Mouse (Mus musculus) hindbrain, embryonic 14.5 days (tissue): ENCODE measurements around the gene Dmac2. TPM values are rescaled to one million over a fixed set of nuclear protein-coding genes. Genes with fewer than 3 reads are reported as not detected.

Experiments used
- ATAC-seq: fragments of 200-750 bp; cut with Nextera tagmentation; 2 replicates; pipeline ENCODE4 v1.8.0; 2017; ENCODE audit warnings: moderate number of reproducible peaks, mild to moderate bottlenecking, moderate TSS enrichment, moderate library complexity; ENCODE audit not compliant: low FRiP score
- DNase-seq: peaks from one replicate; pipeline ENCODE4 v3.0.0-alpha.2; 2015; ENCODE audit warnings: low spot score
- H3K27ac ChIP-seq: fragments of 300-500 bp; sonication (generic); 2 replicates; pipeline ENCODE4 v1.5.1; 2014; ENCODE audit warnings: mild to moderate bottlenecking, moderate library complexity
- H3K27me3 ChIP-seq: fragments of 300-500 bp; sonication (generic); 2 replicates; pipeline ENCODE4 v1.6.1; 2014; ENCODE audit warnings: mild to moderate bottlenecking, low read length, mixed read lengths; ENCODE audit not compliant: control insufficient read depth, insufficient read depth
- H3K36me3 ChIP-seq: fragments of 300-500 bp; sonication (generic); replicated peaks from 2 replicates; pipeline ENCODE4 v1.6.1; 2014; ENCODE audit not compliant: control insufficient read depth, insufficient read depth
- H3K4me1 ChIP-seq: fragments of 300-500 bp; sonication (generic); replicated peaks from 2 replicates; pipeline ENCODE4 v1.6.1; 2014; ENCODE audit warnings: antibody characterized with exemption, low read length, mixed read lengths; ENCODE audit not compliant: control insufficient read depth, insufficient read depth
- H3K4me2 ChIP-seq: fragments of 300-500 bp; sonication (generic); replicated peaks from 2 replicates; pipeline ENCODE4 v1.6.1; 2014; ENCODE audit warnings: mild to moderate bottlenecking, moderate library complexity
- H3K4me3 ChIP-seq: fragments of 300-500 bp; sonication (generic); replicated peaks from 2 replicates; pipeline ENCODE4 v1.5.1; 2014; ENCODE audit warnings: mild to moderate bottlenecking, low read length
- H3K9ac ChIP-seq: fragments of 300-500 bp; sonication (generic); 2 replicates; pipeline ENCODE4 v1.6.1; 2014
- H3K9me3 ChIP-seq: fragments of 300-500 bp; sonication (generic); 2 replicates; pipeline ENCODE4 v1.6.1; 2016; ENCODE audit warnings: low read length; ENCODE audit not compliant: control insufficient read depth
- WGBS: fragments of 180-500 bp; shearing (Covaris S2); extraction: QIAGEN DNeasy Blood & Tissue Kit; methylation state at CpG from one replicate; pipeline ENCODE4 v1.1.7; 2014; 5-methylcytosine and 5-hydroxymethylcytosine counted together
- polyA plus RNA-seq: library from polyadenylated mRNA; unstranded; fragments of >200 nt; fragmentation: Nextera tagmentation; extraction: Ambion mirVana; gene quantifications from 2 replicates; pipeline ENCODE4 v1.2.1, GENCODE M21; 2014

Gene Dmac2
- polyA plus RNA-seq, 1 experiment from 2014 or later: 43.3 TPM

DNA sequence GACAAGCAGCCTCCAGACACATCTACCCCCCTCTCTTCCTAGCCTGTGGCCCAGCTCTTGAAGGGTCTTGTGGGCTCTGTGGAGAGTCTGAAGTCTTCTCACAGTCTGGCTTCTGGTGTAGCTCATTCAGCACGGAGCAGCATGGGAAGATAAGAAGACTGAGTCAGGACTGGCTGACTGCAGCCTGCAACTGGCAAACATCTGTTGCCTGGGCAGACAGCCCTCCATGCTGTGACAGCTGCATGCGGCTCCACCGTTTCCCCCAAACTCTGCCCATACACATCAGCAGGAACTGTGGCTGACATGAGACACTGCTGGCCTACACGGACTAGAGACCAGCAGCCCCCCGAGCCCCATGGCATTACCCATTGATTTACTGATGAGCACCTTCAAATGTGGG, 5.6 kb downstream of the Dmac2 start:
- H3K27me3 ChIP-seq: peaks cover 19% of the 10 kb centered on the region
- H3K4me2 ChIP-seq: no peak overlapping the region
- H3K4me3 ChIP-seq: no peak overlapping the region
- ATAC-seq (no peak), DNase-seq (no peak)
- peaks cover 12% of the 10 kb centered on the region; the same call in 1 of the 2 replicates for H3K4me1 ChIP-seq
- H3K9ac ChIP-seq: no peak overlapping the region
- H3K9me3 ChIP-seq: no peaks in the 10 kb centered on the region
- H3K27ac ChIP-seq: no peak overlapping the region
- WGBS: 89% methylated on average over 5 of the region's 5 CpGs
- peaks cover 39% of the 10 kb centered on the region for H3K36me3 ChIP-seq

DNA sequence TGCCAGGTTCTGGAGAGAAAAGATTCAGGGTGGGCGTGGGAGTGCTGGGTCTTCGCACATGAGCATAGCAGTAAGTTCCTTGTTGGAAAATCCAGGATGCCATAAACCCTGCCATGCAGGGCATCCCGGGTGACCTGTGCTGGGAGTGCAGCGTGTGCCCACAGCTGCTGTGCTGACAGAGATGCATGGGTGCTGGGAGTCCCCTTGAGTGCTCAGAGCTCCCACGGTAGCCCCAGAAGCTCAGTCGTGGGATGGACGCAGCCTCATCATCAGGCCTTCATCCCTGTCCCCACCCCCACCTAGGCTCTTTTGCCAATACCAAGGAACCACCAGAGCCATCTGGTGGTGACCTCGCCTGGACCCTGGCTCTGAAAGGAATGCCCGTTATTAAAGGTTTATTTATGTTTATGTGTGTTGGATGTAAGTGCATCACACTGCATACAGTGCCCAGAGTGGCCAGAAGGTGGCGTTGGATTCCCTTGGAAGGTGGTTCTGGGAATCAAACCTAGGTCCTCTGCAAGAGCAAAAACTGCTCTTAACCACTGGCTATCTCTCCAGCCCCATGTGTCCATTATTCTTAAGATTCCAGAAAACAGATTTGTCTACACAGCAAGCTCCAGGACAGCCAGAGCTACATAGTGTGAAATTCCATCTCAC, 6.5 kb downstream of the Dmac2 start:
- no peak overlapping the region for H3K4me2 ChIP-seq
- peaks cover 48% of the 10 kb centered on the region for H3K36me3 ChIP-seq
- ATAC-seq: no peak
- no peak overlapping the region for H3K9ac ChIP-seq
- no peak overlapping the region for H3K4me3 ChIP-seq
- 79% methylated on average over 10 of the region's 10 CpGs for WGBS
- peaks cover 9% of the 10 kb centered on the region; the same call in 1 of the 2 replicates for H3K4me1 ChIP-seq
- H3K27me3 ChIP-seq: peaks cover 19% of the 10 kb centered on the region
- H3K27ac ChIP-seq: no peak overlapping the region
- no peaks in the 10 kb centered on the region for H3K9me3 ChIP-seq
- DNase-seq: no peak

DNA sequence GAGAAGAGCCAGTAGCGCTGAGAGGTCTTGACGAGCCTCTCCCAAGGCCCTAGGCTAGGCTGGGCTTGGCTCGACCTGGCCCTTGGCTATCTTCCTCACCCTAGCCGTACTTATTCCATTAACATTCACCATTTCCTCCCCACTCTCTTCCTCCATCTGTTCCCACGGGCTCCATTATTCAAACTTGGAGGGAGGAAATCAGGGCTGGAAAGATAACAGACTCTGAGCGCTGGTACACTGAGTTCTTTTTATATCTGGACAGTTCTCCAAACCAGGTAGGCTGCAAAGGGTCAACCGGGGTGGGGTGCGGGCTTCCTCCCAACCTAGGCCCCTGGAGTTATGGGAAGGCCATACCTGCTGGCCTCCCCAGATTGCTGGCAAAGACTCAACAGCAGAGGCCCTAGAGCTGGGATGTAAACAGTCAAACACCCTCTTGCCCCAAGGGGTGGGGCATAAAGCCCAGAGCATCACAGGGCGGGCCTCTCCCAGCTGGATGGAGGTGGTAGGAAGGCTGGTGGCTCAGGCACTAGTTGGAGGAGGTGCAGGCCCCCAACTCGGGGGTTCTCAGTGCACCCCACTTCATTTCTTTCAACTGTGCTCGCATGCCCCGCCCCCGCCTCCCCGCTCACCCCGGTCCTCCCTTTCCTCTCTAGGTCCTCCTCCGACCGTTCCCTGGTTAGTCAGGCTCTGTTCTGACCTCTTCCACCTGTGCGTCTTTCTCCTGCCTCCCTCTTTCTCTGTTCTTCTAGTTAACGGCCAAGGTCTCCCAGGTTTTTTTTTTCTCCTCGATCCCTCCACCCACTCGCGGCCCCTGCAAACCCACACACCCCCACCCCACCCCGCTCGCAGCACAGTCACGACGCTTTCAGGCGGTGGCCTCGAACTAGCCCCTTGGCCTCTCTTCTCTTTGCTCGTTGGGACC, 7.6 kb downstream of the Dmac2 start, which contains the start of gene B3gnt8:
TSS of gene B3gnt8 (plus strand) at position 146 of the 922 bp plus-strand sequence.
- no peak for ATAC-seq

DNA sequence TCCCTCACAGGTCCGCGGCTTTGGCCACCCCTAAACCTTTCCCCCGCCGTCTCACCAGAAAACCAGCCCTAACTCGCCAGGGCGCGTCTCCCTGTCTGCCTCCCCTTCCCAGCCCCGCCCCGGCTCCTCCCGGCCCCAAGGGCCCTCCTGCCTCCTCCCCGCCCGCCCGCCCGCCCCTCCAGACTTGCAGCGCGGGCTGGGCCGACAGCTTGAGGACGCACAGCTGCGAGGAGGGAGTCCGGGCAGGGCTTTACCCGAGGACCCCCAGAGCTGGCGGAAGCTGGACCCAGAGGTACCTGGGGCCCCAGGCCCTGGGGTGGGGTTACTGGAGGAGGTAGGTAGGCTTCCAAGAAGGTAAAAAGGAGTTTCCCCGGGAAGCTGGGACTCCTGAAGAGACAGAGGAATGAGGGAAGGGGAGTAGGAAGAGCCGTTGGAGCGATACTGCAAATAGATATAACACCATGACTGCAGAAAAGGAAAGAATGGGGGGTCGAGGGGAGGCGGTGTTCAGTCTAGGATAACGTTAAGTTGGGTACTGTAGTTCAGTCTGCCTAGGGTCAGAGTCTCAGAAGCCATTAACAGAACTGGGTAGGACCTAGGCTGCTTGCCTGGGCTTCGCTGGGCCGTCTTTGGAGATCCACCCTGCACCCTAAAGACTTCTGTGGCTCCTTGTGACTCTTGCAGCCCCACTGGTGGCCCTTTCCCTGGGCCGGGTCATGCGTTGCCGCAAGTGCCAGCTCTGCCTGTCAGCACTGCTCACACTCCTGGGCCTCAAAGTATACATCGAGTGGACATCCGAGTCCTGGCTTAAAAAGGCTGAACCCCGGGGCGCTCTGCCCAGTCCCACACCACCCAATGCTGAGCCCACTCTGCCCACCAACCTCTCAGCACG, 8.5 kb downstream of the Dmac2 start:
- Histone ChIP-seq H3K27ac (no peak overlapping the region), H3K9ac (no peak overlapping the region), H3K27me3 (peaks cover 19% of the 10 kb centered on the region), H3K4me1 (peaks cover 9% of the 10 kb centered on the region; the same call in 1 of the 2 replicates), H3K4me3 (peak overlapping the region; percentile 9), H3K4me2 (peak overlapping the region; percentile 43), H3K36me3 (peaks cover 51% of the 10 kb centered on the region), H3K9me3 (no peaks in the 10 kb centered on the region)
- ATAC-seq: no peak
- 19% methylated on average over 38 of the region's 38 CpGs for WGBS
- DNase-seq: no peak

More for the DNA sequence above, 7.6 kb downstream of the Dmac2 start, which contains the start of gene B3gnt8:
- H3K9ac ChIP-seq: no peak within 1 kb of the TSS
- no peaks in the 10 kb centered on the region for H3K9me3 ChIP-seq
- no peak within 1 kb of the TSS for H3K27ac ChIP-seq
- no peak for DNase-seq
- H3K4me2 ChIP-seq: peak within 1 kb of the TSS; percentile 43
- H3K27me3 ChIP-seq: peaks cover 19% of the 10 kb centered on the region
- H3K36me3 ChIP-seq: peaks cover 51% of the 10 kb centered on the region
- H3K4me3 ChIP-seq: peak within 1 kb of the TSS; percentile 9
- 21% methylated on average over 29 of the region's 29 CpGs for WGBS
- H3K4me1 ChIP-seq: peaks cover 9% of the 10 kb centered on the region; the same call in 1 of the 2 replicates

DNA sequence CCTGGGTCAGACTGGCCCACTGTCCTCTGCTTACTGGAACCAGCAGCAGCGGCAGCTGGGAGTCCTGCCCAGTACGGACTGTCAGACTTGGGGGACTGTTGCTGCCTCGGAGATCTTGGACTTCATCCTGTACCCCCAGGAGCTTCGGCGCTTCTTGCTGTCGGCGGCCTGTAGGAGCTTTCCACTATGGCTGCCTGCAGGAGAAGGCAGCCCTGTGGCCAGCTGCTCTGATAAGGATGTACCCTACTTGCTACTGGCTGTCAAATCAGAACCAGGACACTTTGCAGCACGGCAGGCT, 9.1 kb downstream of the Dmac2 start:
- H3K9ac ChIP-seq: no peak overlapping the region
- no peak overlapping the region for H3K4me3 ChIP-seq
- H3K4me1 ChIP-seq: peaks cover 9% of the 10 kb centered on the region; the same call in 1 of the 2 replicates
- ATAC-seq: no peak
- peaks cover 51% of the 10 kb centered on the region for H3K36me3 ChIP-seq
- H3K9me3 ChIP-seq: no peaks in the 10 kb centered on the region
- peak overlapping the region; percentile 43; the same call in 1 of the 2 replicates for H3K4me2 ChIP-seq
- no peak overlapping the region for H3K27ac ChIP-seq
- 56% methylated on average over 8 of the region's 8 CpGs for WGBS
- no peak for DNase-seq
- peaks cover 19% of the 10 kb centered on the region for H3K27me3 ChIP-seq

DNA sequence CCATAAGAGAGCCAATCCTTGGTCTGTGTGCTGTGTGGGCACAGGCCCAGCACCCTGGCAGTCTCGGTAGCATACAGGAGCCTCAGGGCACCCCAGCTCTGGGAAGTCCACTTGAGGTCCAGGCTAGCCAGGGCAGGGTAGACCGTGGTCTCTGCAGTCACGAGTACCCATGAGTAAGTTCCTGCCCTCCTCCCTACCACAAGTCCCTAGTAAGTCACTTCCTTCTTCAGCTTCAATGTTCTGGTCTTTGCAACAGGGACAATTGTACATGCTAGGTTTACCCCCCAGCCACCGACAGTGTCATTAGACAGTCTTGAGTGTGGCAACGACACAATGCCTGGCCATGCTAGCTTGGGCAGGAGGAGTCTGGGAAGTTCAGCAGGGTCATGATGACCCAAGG, 13.5 kb downstream of the Dmac2 start:
- ATAC-seq (no peak), DNase-seq (no peak)
- Histone ChIP-seq H3K27ac (no peak overlapping the region), H3K4me1 (peaks cover under 1% of the 10 kb centered on the region; the same call in 1 of the 2 replicates), H3K27me3 (peaks cover 15% of the 10 kb centered on the region), H3K4me3 (no peak overlapping the region), H3K36me3 (peaks cover 67% of the 10 kb centered on the region), H3K9me3 (no peaks in the 10 kb centered on the region), H3K4me2 (no peak overlapping the region), H3K9ac (no peak overlapping the region)
- 95% methylated on average over 5 of the region's 5 CpGs for WGBS

DNA sequence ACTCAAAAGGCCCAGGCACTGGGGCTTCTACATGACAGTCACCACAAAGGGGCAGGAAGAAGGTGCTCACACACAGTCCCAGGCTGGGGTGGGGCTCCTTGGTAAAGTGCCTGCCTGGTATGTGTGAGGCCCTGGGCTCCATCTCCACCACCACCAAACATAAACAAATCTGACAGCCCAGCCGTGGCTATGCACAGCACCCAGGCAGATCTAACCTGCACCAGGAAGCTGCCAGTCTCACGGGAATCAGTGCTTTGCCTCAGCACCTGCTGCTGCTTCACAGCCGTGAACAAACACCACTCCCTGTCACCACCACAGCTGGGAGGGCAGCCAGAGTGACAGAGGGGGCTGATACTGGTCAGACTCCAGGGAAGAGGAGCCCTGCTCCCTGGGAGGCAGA, 17.2 kb downstream of the Dmac2 start:
- no peak overlapping the region for H3K27ac ChIP-seq
- no peaks in the 10 kb centered on the region for H3K4me1 ChIP-seq
- no peak overlapping the region for H3K4me3 ChIP-seq
- no peak for DNase-seq
- H3K4me2 ChIP-seq: no peak overlapping the region
- H3K27me3 ChIP-seq: no peaks in the 10 kb centered on the region
- H3K9me3 ChIP-seq: no peaks in the 10 kb centered on the region
- H3K9ac ChIP-seq: no peak overlapping the region
- WGBS: 64% methylated on average over 3 of the region's 3 CpGs
- peaks cover 78% of the 10 kb centered on the region for H3K36me3 ChIP-seq
- ATAC-seq: no peak

DNA sequence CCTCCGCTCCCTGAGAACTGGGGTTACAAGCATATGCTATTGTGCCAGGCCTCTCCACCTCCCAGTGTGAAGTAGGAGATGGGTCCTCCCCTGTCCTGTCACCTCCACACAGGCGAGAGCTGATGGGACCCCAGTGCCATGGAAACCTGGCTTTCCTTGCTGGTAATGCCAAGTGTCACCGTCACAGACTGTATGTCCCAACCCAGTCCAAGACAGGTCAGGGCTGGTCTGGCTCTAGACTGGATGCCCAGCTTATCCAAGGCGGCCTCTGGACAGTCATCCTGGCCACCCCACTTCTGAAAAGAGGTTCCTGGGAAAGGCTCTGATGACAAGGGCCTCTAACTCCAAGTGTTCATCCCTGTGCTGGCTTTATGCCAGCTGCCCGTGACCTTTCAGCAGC, 17.9 kb downstream of the Dmac2 start:
- Histone ChIP-seq H3K9me3 (no peaks in the 10 kb centered on the region), H3K27me3 (no peaks in the 10 kb centered on the region), H3K4me2 (no peak overlapping the region), H3K4me1 (no peaks in the 10 kb centered on the region), H3K4me3 (no peak overlapping the region), H3K9ac (no peak overlapping the region), H3K27ac (no peak overlapping the region), H3K36me3 (peaks cover 74% of the 10 kb centered on the region)
- DNase-seq: no peak
- 83% methylated on average over 5 of the region's 5 CpGs for WGBS
- ATAC-seq: no peak

DNA sequence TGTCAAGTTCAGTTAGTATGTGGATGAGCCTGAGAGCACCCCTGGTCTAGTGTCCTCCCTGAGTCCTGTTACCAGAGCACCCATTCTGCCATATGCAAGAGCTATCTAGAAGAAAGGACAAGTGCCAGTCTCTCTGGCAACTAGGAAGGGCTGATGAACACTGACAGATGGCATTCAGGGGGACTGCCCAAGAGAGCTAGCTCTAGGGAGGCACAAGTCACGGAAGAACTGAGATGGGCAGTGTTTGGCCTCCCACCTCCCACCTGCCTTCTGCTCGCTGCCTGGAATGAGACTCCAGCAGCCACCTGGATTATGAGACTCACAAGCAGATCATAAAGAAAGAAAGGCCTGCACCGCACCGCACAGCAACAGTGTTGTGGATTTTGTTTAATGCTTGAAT, 20.5 kb downstream of the Dmac2 start:
- Histone ChIP-seq H3K36me3 (peaks cover 50% of the 10 kb centered on the region), H3K4me3 (no peak overlapping the region), H3K4me1 (no peaks in the 10 kb centered on the region), H3K9me3 (no peaks in the 10 kb centered on the region), H3K27me3 (no peaks in the 10 kb centered on the region), H3K4me2 (no peak overlapping the region), H3K27ac (no peak overlapping the region), H3K9ac (no peak overlapping the region)
- ATAC-seq (no peak), DNase-seq (no peak)
- 88% methylated on average over 4 of the region's 4 CpGs for WGBS
